Mouse (Mus musculus) testis, adult 2 months (tissue): ENCODE data around the gene Elavl3. TPM values are rescaled to one million over a fixed set of nuclear protein-coding genes. Genes with fewer than 3 reads are reported as not detected.

ENCODE experiments used
- H3K27ac ChIP-seq: fragments of 200-500 bp; 2 replicates; pipeline ENCODE4 v1.5.1; 2012; ENCODE audit warnings: low read depth, low read length; ENCODE audit not compliant: control insufficient read depth, insufficient read depth
- H3K27me3 ChIP-seq: fragments of 200-500 bp; 2 replicates; pipeline ENCODE4 v1.6.1; 2012; ENCODE audit warnings: mild to moderate bottlenecking, low read length, moderate library complexity; ENCODE audit not compliant: control insufficient read depth, insufficient read depth
- H3K36me3 ChIP-seq: fragments of 200-500 bp; 2 replicates; pipeline ENCODE4 v1.6.1; 2012; ENCODE audit warnings: mild to moderate bottlenecking, low read length; ENCODE audit not compliant: control insufficient read depth, insufficient read depth
- H3K4me1 ChIP-seq: fragments of 200-500 bp; 2 replicates; pipeline ENCODE4 v1.6.1; 2012; ENCODE audit warnings: low read length; ENCODE audit not compliant: control insufficient read depth, insufficient read depth
- H3K4me3 ChIP-seq: fragments of 200-500 bp; 2 replicates; pipeline ENCODE4 v1.5.1; 2012; ENCODE audit warnings: low read depth, mild to moderate bottlenecking, low read length, moderate library complexity, mixed read lengths; ENCODE audit not compliant: control insufficient read depth
- CTCF ChIP-seq: fragments of 200-500 bp; IDR thresholded peaks from 2 replicates; pipeline ENCODE4 v1.5.1; 2012; ENCODE audit warnings: low read depth, mild to moderate bottlenecking, inconsistent platforms, low read length, moderate library complexity; ENCODE audit not compliant: control insufficient read depth, insufficient read depth, insufficient replicate concordance
- POLR2A ChIP-seq: fragments of 200-500 bp; IDR thresholded peaks from 2 replicates; pipeline ENCODE4 v1.6.1; 2012; ENCODE audit warnings: low read depth, mild to moderate bottlenecking, inconsistent platforms, low read length, moderate library complexity; ENCODE audit not compliant: control insufficient read depth
- polyA plus RNA-seq: library from polyadenylated mRNA; depleted of rRNA; stranded (reverse); fragments of >200 nt; gene quantifications from 2 replicates; pipeline ENCODE4 v1.2.3, GENCODE M21; 2012

The Elavl3 gene
- polyA plus RNA-seq, 1 experiment, result 1.9 TPM

DNA sequence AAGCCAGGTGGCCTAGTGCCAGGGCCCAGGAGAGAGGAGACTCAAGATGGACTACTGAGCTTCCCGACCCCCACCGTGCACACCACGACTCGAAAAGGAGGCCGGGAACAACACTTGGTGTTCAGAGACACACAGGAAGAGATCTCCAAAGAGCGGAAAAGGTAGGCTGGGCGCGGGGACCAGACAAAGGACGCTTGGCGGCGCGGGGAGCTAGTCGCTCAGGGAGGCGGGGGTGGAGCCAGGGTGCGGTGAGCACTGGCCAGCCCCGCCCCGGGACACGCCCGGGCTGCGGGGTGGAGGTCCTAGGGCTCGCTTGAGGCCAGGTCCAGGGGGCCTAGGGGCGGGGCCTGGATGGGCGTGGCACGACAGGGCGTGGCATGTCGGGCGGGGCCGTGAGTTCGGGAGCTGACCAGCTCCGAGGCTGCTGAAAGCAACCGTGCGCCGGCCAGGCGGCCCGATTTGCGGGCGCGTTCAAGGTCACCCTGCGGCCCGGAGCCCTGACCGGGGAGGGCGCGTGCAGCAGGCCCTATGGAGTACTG, 1.4 kb downstream of the Elavl3 start:
- TF ChIP-seq CTCF (no peak), POLR2A (no peak)
- peaks cover 28% of the 10 kb centered on the region for H3K4me1 ChIP-seq
- H3K27me3 ChIP-seq, result peaks cover 2% of the 10 kb centered on the region; the same call in 1 of the 2 replicates
- peak overlapping the region; percentile 51 for H3K4me3 ChIP-seq
- H3K36me3 ChIP-seq, result no peaks in the 10 kb centered on the region
- no peak overlapping the region for H3K27ac ChIP-seq

DNA sequence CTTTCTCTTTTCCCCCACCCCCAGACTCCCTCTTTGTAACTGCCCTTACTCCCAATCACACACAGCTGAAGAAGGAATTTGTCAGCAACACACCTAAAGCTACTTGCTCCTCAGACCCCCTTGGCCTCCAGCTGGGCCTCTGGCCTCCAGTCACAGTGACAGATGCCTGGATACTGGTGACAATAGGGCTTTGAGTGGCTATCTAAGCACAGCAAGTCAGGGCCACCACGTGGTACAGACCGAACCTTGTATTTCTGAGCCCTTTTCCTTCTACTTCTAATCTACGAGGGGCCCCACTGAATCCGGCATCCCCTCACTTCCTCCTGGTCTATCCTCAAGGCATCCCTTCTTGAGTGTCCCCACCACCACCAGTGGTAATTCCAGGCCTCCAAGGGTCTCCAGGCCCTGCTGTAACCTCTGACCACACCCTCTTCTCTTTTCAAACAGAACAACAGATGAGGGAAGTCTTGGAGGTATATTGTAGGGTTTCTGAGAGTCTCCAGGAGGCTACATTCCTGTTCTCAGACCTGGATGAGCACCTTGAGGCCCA, 2.0 kb downstream of the Elavl3 start:
- H3K4me3 ChIP-seq, result no peak overlapping the region
- peaks cover 23% of the 10 kb centered on the region for H3K4me1 ChIP-seq
- H3K27ac ChIP-seq, result no peak overlapping the region
- no peak for TF ChIP-seq CTCF
- TF ChIP-seq POLR2A, result no peak
- H3K36me3 ChIP-seq, result no peaks in the 10 kb centered on the region
- peaks cover 2% of the 10 kb centered on the region; the same call in 1 of the 2 replicates for H3K27me3 ChIP-seq

DNA sequence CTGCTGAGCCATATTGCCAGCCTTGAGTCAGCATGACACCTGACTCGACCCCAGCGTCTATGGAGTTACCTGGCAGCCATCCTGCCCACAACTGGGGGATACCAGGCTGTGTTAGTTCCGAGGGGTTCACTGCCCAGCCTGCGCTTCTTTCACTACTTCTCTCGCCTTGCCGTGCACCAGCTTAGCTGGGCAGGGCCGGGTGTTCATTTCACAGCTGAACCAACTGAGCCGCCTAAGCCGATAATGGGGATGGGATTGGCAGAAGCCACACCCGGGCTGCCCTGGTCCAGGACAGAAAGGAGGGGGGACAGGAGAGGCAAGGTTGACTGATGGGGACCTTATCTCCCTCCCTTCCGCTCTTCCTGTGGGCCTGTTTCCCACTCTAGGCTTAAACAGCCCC, 2.5 kb downstream of the Elavl3 start:
- Histone ChIP-seq H3K4me3 (no peak overlapping the region), H3K27ac (no peak overlapping the region), H3K27me3 (peaks cover 2% of the 10 kb centered on the region; the same call in 1 of the 2 replicates), H3K36me3 (no peaks in the 10 kb centered on the region), H3K4me1 (peaks cover 18% of the 10 kb centered on the region)
- no peak for TF ChIP-seq POLR2A
- no peak for TF ChIP-seq CTCF

DNA sequence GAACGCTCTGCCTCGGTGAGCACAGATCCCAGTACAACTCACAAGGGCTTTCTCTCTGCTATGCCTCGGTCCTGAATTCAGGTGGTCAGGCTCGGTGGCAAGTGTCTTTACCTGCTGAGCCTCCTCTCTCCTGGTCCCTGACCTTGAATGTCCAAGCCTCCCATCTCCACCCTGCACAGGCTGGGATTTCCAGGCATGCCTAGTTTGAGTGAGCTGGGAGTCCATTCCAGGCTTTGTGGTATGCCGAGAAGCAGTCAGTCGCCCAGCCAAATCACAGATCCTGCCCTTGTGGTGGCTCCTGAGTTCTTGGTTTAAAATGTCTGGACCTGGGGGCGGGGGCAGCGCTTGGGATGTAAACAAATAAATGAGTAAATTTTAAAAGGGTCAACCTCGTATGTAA, 4.5 kb downstream of the Elavl3 start:
- H3K27me3 ChIP-seq, result peaks cover 2% of the 10 kb centered on the region; the same call in 1 of the 2 replicates

DNA sequence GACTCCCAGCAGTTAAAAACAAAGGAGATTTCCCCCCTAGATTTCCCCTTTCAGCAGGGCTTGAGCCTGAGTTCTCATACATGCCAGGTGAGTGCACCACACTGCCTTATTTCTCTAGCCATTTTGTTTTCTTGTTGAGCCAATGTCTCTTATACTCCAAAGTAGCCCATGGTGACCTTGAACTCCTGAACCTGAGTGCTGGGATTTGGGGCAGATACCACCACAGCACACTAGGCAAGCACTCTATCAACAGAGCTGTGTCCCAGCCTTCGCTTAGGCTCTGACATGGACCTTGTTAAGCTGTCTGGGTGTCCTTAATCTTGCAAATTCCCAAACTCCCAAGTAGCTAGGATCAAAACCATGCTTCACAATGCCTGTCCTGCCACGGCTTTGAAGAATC, 10.0 kb downstream of the Elavl3 start:
- Histone ChIP-seq H3K4me1 (no peaks in the 10 kb centered on the region), H3K36me3 (no peaks in the 10 kb centered on the region), H3K27me3 (no peaks in the 10 kb centered on the region), H3K27ac (no peak overlapping the region), H3K4me3 (no peak overlapping the region)
- TF ChIP-seq CTCF (no peak), POLR2A (no peak)

More for the DNA sequence above, 4.5 kb downstream of the Elavl3 start:
- Histone ChIP-seq H3K27ac (no peak overlapping the region), H3K4me1 (peaks cover 17% of the 10 kb centered on the region), H3K4me3 (no peak overlapping the region), H3K36me3 (no peaks in the 10 kb centered on the region)
- TF ChIP-seq CTCF, result no peak
- no peak for TF ChIP-seq POLR2A

DNA sequence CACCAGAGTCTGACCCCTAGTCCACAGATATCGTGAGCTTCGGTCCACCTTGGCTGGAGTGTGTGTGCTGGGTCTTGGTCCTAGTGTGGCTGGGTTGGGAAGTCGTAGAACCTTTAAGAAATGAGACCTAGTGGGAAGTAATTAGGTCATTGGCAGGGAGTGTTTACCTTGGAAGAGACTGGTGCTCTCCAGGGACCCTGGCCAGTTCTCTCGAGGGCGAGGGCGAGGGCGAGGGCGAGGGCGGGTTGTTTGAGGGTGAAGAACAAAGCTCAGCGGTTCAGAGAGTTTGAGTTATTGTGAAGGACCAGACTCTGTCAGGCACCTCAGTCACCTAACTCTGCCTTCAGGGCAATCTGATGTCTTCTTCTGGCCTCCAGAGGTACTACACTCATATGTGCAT, 14.0 kb downstream of the Elavl3 start:
- H3K4me3 ChIP-seq, result no peak overlapping the region
- H3K36me3 ChIP-seq, result no peaks in the 10 kb centered on the region
- TF ChIP-seq CTCF (no peak), POLR2A (no peak)
- no peak overlapping the region for H3K27ac ChIP-seq
- no peaks in the 10 kb centered on the region for H3K27me3 ChIP-seq
- H3K4me1 ChIP-seq, result peaks cover 3% of the 10 kb centered on the region

DNA sequence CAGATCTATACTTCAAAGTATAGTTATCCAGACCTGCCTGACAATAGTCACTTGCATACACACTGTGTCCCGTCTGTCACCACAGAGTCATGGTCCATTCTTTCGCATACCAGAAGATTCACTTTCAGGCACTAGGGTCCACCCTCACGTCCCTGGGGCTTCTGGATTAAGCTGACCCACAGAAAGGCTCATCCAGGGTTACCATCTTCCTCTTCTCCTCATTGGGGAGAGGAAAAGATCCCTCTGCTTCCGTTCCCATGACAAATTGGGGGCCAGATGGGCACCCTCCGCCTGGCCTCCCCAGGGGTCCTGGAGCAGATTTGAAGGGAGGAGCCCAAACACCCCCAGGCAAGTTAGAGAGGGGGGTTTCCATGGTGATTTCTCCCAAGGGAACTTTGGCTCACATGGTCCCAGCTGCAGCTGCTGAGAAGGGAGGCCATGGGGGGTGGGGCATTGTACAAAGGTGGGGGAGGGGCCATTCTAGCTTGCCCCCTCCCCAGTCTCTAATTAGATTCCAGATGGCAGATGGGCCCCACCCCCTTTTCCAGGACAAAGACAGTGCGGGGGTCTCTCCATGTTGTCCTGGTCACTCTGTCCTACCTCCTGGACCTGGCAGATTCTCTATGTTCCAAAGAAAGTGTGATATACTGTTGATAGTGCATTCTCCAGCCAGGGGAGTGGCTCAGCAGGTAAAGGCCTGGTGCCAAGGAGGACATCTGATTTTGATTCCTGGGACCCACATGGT, 16.4 kb downstream of the Elavl3 start:
- no peak overlapping the region for H3K4me3 ChIP-seq
- TF ChIP-seq CTCF, result no peak
- TF ChIP-seq POLR2A, result no peak
- peaks cover 3% of the 10 kb centered on the region for H3K4me1 ChIP-seq
- H3K27ac ChIP-seq, result no peak overlapping the region
- H3K36me3 ChIP-seq, result no peaks in the 10 kb centered on the region
- H3K27me3 ChIP-seq, result no peaks in the 10 kb centered on the region
